Mouse (Mus musculus) left cerebral cortex, postnatal 36 days (tissue): ENCODE results near the gene Slc44a2. TPM values are rescaled to one million over a fixed set of nuclear protein-coding genes. Genes with fewer than 3 reads are reported as not detected.
"Not testable (repeated sequence)": the region's sequence is repeated elsewhere in the genome, so short reads cannot be mapped to it uniquely, and the experiment has no call there.

Experiments used
- DNase-seq, 2 experiments: peaks; one replicate each; pipeline ENCODE4 v3.0.0; 2021 to 2022; ENCODE audit warnings: low spot score in 2 of 2, mixed read lengths in 1 of 2
- intact Hi-C: fragments of 180-260 bp; cut with DNase I; formaldehyde crosslinking; loops from one replicate; pipeline ENCODE4 v1.15.1; 2025
- total RNA-seq, 2 experiments: library from RNA; stranded (reverse); gene quantifications; 2 replicates each; pipeline ENCODE4 v1.2.3; 2021

Slc44a2 gene
- total RNA-seq, 2 experiments from 2014 or later = 43.0 to 52.5 TPM

DNA sequence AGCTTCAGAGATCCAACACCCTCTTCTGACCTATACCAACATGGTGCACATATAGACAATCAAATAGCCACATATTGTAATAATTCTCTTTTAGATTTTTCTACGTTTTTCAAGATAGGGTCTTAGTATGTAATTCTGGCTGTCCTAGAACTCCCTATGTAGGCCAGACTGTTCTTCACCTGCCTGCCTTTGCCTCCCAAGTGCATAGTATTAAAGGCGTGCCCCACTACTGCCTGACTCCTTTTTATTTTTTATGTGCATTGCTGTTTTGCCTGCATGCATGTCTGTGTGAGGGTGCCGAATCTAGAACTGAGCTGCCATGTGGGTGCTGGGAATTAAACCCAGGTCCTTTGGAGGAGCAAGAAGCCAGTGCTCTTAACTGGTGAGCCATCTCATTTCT is 28.2 kb upstream of the Slc44a2 start:
- intact Hi-C loops = no loop called here
- DNase-seq = no peak

DNA sequence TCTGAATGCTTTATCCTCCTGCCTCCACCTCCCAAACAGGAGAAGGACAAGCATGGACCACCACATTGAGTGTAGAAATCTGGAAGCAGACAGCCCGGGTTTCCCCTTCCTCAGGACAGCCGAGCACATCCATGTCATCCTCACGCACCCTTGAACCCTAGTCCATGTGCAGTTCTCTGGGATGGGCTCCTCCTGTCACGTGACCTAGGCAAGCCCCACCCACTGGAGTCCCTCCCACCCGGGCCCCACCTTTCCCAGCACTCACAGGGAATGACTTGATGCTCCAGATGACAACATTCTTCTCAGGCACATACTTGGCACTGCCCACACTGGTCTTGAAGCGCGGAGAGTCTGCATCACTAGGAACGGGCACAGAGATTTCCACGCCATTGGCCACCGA is 21.5 kb upstream of the Slc44a2 start:
- intact Hi-C loops = no loop called here
- no peak for DNase-seq

GRCm38 (mm10) chr9:21305065-21305464 is 15.4 kb upstream of the Slc44a2 start:
- intact Hi-C loops = no loop called here

DNA sequence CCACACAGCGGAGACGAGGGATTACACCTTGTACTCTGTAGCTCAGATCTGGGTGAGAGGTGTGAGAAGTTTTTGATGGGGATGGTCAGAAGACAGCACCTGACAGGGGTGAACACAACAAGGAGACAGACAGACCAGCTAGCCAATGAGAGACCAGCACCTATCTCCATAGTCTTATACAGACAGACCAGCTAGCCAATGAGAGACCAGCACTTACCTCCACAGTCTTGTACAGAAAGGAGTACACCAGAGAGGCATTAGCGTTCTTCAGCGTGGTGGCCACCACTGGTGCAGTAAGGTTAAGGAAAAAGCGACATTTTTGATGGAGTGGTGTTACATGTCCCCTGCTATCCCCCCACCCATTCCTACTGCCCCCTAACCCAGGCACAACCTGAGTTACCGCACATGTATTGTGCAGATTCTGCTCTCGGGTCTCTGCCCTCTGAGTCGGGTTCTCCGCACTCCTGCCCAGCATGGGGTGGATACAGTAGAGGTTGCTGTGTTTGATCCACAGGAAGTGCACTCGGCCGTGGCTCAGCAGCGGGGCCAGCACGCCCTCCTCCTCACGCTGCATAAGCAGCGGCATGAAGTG is 11.3 kb upstream of the Slc44a2 start:
- intact Hi-C loops = no loop called here
- DNase-seq = no peak

More at GRCm38 (mm10) chr9:21305065-21305464, 15.4 kb upstream of the Slc44a2 start:
- no peak for DNase-seq

DNA sequence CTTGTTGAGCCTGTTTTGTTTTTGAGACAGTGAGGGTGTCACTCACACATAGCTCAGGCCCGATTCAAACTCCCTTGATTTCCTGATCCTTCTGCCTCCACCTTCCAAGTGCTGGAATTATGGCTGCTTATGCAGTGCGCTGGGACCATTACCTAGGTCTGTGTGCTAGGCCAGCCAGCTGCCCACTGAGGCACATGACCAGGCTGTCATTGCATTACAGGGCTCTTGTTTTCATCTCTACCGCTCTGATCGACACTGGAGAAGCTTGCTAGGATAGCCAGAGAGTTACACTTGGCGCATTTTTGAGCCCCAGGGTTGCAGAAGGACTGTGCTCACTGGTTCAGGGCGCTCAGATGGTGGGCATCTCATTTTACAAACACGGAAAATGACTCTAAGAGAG is 8.8 kb upstream of the Slc44a2 start:
- intact Hi-C loops = loop anchor here (2.0 kb wide), 2 partner anchors 45 to 99 kb away; partner anchors contain the start of gene Qtrt1
- no peak for DNase-seq

DNA sequence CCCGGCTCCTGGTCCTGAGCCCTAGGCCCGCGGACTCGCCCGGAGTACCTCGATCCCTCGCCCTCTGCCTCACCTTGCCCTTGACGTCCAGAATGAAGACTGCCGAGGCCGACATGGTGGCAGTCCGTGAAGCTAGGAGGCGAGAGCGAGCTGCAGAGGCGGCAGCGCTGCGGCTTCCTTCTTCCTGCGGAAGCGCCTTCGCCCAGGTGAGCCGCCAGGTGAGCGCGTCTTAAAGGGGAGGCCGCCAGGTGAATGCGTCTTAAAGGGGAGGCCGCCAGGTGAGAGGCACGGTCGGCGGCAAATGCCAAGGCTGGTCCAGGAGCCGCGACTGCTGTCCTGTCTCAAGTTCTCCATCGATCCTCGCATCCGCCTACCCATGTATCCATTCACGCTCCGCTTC is 8.4 kb upstream of the Slc44a2 start, which contains the start of gene Ap1m2:
Ap1m2 (minus strand) TSS at position 204 of the 400 bp plus-strand sequence.
- intact Hi-C loops = loop anchor here (2.0 kb wide), 2 partner anchors 45 to 99 kb away; partner anchors contain the start of gene Qtrt1
- no peak for DNase-seq

- intact Hi-C loops = loop anchor here (2.0 kb wide), 2 partner anchors 43 to 97 kb away; partner anchors contain the start of gene Qtrt1
Observed at GRCm38 (mm10) chr9:21313394-21313793, 7.1 kb upstream of the Slc44a2 start.

DNA sequence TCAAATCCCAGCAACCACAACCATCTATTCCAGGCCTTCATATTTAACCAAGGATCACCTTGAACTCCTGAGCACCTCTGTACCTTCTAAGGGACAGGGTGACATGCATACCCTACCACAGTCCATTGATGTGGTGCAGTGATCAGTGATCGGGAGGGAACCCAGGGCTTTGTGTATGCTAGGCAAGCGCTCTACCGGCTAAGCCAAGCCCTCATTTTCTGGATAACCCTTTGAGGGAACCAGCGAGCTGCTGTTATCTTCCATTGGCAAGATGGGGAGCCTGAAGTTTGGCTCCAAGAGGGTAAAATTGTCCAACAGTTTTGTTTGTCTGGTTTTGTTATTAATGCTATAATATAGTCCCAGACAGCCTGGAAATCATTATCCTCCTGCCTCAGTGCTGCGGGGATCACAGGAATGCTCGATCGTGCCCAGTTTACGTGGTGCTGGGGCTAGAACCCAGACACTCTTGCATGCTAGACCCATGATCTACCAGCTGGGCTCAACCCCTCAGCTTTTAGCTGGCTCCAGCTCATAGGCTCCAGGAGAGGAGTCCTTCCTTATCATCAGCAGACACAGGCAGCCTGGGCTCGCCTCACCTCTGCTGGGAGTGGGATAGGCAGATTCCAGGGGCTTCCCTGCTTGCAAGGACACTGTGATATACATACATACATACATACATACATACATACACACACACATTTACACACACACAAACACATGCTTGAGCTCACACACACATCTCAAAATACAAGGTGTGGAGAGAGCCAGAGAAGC is 5.9 kb upstream of the Slc44a2 start:
- intact Hi-C loops = no loop called here
- no peak for DNase-seq

More at GRCm38 (mm10) chr9:21313394-21313793, 7.1 kb upstream of the Slc44a2 start:
- DNase-seq = peak; percentile 76 to 78

GRCm38 (mm10) chr9:21315421-21315820 is 5.1 kb upstream of the Slc44a2 start:
- intact Hi-C loops = no loop called here
- no peak for DNase-seq

- intact Hi-C loops = no loop called here
- DNase-seq = no peak
Observed at GRCm38 (mm10) chr9:21316696-21317095, 3.8 kb upstream of the Slc44a2 start.

- DNase-seq = no peak
- intact Hi-C loops = no loop called here
Observed at GRCm38 (mm10) chr9:21318792-21319191, 1.7 kb upstream of the Slc44a2 start.

DNA sequence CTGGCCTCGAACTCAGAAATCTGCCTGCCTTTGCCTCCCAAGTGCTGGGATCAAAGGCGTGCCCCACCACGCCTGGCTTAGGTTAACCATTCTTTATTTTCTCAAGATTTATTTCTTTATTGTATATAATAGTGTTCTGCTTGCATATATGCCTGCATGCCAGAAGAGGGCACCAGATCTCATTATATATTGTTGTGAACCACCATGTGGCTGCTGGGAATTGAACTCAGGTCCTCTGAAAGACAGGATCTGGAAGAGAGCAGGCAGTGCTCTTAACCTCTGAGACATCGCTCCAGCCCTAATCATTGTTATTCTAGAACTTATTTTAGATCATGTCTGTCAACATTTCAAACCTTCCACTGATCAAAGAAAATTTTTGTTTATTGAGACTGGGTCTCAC is 995 bp upstream of the Slc44a2 start:
- intact Hi-C loops = no loop called here
- DNase-seq = no peak

GRCm38 (mm10) chr9:21320280-21320618 is 249 bp upstream of the Slc44a2 start:
- DNase-seq = no peak
- intact Hi-C loops = no loop called here

DNA sequence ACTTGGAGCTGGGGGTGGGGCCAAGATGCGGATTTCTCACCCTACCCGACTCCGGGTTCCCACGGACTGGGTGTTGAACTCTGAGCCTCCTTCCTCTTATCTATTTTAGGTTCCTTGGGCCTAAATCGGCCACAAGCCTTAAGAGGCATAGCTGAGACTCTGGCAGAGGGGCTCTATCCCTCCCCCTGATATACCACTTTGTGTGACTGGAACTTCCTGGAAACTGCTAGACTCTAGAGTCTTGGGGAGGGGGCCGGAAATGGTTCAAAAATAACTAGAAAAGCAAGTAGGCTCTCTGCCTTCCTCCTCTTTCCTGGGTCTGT is 976 bp downstream of the Slc44a2 start:
- DNase-seq = peak in 1 of 2 experiments; percentile 26
- intact Hi-C loops = no loop called here

DNA sequence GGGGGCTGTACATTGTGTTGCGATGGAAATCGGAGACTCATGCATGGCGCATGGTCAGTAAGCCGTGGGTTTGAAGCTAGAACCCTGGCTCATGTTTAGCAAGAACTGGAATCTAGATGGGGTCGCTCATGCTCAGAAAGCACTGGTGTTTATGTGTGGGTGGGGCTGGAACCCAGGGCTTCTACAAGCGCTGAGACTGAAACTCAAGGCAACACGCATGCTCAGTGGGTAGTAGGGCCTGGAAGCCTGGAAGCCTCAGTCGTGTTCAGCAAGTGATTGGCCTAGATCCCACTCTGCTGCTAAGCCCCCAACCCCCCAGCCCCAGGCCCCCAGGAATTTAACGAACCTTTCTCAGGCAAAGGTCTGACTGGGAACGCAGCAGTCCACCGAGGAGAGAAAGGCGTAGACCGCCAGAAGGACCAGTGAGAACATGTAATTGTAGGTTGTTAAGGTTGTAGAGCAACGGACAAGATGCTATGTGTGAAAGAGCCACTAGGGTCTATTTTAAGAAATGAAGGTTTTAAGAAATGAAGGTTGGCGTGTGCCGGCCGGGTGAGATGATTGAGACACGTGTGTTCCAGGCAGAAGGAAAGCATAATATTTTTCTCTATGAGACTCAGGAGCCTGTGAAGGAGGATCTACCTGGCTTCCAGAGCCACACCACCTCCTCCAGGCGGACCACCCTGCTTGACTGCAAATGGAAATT is 1.9 kb downstream of the Slc44a2 start:
- DNase-seq = peak; percentile 17 to 28
- intact Hi-C loops = no loop called here

- DNase-seq, intact Hi-C loops: not testable (repeated sequence)
Observed at GRCm38 (mm10) chr9:21322917-21323297, 2.4 kb downstream of the Slc44a2 start.

DNA sequence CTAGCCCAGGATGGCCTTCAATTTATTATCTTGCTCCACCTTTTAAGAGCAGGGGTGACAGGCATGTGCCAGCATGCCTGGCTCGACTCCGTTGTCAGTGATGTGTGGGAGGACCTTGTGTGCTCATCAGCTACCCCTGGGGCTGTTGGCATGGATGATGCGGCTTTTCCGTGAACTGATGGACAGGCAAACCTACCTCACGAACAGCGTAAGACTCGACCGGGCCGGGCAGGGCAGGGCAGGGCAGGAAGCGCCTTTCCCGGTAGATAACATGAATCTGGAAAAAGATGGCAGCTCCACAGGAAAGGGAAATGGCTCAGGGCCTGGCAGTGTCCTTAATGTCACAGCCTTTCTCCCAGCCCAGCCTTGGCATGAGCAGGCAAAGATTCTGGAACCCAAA is 3.8 kb downstream of the Slc44a2 start:
- intact Hi-C loops = no loop called here

DNA sequence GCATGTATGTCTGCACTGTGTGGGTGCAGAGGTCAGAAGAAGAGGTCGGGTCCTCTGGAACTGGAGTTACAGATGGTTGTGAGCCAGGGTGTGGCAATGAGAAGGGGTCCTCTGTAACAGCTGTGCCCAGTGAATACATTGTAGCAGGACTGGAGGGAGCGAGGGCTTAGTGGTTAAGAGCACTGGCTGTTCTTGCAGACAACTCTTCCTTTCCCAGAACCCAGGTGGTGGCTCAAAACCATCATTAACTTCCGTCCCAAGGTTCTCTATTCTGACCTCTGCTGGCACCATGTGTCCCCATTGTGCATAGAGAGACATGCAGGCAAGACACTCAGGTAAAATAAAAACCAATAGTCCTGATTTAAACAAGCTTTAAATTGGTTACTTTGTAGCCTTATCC is 7.1 kb downstream of the Slc44a2 start:
- DNase-seq = no peak
- intact Hi-C loops = no loop called here

More for the DNA sequence above, 3.8 kb downstream of the Slc44a2 start:
- no peak for DNase-seq

DNA sequence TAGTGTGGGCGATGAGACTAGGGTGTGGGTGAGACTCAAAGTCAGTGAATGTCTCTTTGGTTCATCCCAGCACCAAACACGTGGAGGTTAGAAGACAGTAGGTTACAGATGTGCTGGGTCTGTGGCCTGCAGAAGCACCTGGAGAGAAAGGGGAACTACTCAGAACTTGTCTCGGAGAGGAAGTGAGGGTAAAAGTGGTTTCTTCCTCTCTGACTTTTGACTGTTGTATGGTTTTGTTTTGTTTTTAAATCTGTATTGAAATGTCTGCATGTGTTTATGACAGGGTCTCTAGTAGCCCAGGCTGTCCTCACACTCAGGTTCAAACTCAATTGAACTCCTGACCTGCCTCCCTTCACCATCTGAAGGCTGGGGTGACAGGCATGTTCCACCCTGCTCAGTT is 7.5 kb downstream of the Slc44a2 start:
- DNase-seq = no peak
- intact Hi-C loops = no loop called here

GRCm38 (mm10) chr9:21329041-21329440 is 8.5 kb downstream of the Slc44a2 start:
- DNase-seq = no peak
- intact Hi-C loops = no loop called here
